Mouse (Mus musculus) bone marrow, adult 2 months (tissue): ENCODE measurements around the gene Cdk8. TPM values are rescaled to one million over a fixed set of nuclear protein-coding genes. Genes with fewer than 3 reads are reported as not detected.

ENCODE experiments used
- H3K27ac ChIP-seq: fragments of 200-500 bp; 2 replicates; pipeline ENCODE4 v1.5.1; 2012; ENCODE audit warnings: low read depth, mild to moderate bottlenecking, control low read depth, inconsistent platforms, low read length; ENCODE audit not compliant: control insufficient read depth, poor library complexity, insufficient read depth
- H3K4me1 ChIP-seq: fragments of 200-500 bp; 2 replicates; pipeline ENCODE4 v1.6.1; 2011; ENCODE audit warnings: low read length; ENCODE audit not compliant: control insufficient read depth, insufficient read depth
- H3K4me3 ChIP-seq: fragments of 200-500 bp; replicated peaks from 2 replicates; pipeline ENCODE3; 2011; ENCODE audit warnings: mild to moderate bottlenecking, low read depth, low read length, control low read depth; ENCODE audit not compliant: control insufficient read depth
- CTCF ChIP-seq: fragments of 200-500 bp; IDR thresholded peaks from 2 replicates; pipeline ENCODE4 v1.5.1; 2011; ENCODE audit warnings: low read length, control low read depth; ENCODE audit not compliant: control insufficient read depth, insufficient read depth
- POLR2A ChIP-seq: fragments of 200-500 bp; IDR thresholded peaks from 2 replicates; pipeline ENCODE4 v1.6.1; 2011; ENCODE audit warnings: low read depth, mild to moderate bottlenecking, control low read depth, low read length, borderline replicate concordance; ENCODE audit not compliant: control insufficient read depth
- WGBS: fragments of 180-500 bp; shearing (Covaris S2); methylation state at CpG from one replicate; pipeline ENCODE4 v1.1.7; 2018; 5-methylcytosine and 5-hydroxymethylcytosine counted together
- polyA plus RNA-seq: library from polyadenylated mRNA; stranded (reverse); fragments of >200 nt; gene quantifications from 2 replicates; pipeline ENCODE4 v1.2.4, GENCODE M21; 2011; ENCODE audit warnings: low replicate concordance; ENCODE audit not compliant: missing spikeins, insufficient read depth, insufficient read length

Cdk8 gene
- polyA plus RNA-seq, 1 experiment = 28.8 TPM

GRCm38 (mm10) chr5:146289921-146290320, 58.9 kb downstream of the Cdk8 start:
- 94% methylated on average over 7 of the region's 7 CpGs for WGBS
- TF ChIP-seq POLR2A (no peak), CTCF (no peak)
- Histone ChIP-seq H3K4me1 (no peaks in the 10 kb centered on the region), H3K4me3 (no peak overlapping the region), H3K27ac (no peak overlapping the region)

- H3K4me1 ChIP-seq = no peaks in the 10 kb centered on the region
- TF ChIP-seq POLR2A = no peak
- no peak for TF ChIP-seq CTCF
- WGBS = 82% methylated on average over 5 of the region's 5 CpGs
- no peak overlapping the region for H3K4me3 ChIP-seq
- no peak overlapping the region for H3K27ac ChIP-seq
Measured at GRCm38 (mm10) chr5:146290446-146290845, 59.4 kb downstream of the Cdk8 start.

- TF ChIP-seq POLR2A = no peak
- WGBS = 67% methylated on average over 5 of the region's 5 CpGs
- no peak overlapping the region for H3K27ac ChIP-seq
Measured at GRCm38 (mm10) chr5:146291560-146291959, 60.5 kb downstream of the Cdk8 start.

GRCm38 (mm10) chr5:146292896-146293680, 62.1 kb downstream of the Cdk8 start:
- 80% methylated on average over 5 of the region's 5 CpGs for WGBS

More at GRCm38 (mm10) chr5:146291560-146291959, 60.5 kb downstream of the Cdk8 start:
- Histone ChIP-seq H3K4me3 (no peak overlapping the region), H3K4me1 (no peaks in the 10 kb centered on the region)

GRCm38 (mm10) chr5:146293919-146294700, 63.1 kb downstream of the Cdk8 start:
- Histone ChIP-seq H3K4me1 (no peaks in the 10 kb centered on the region; the same call in 1 of the 2 replicates), H3K4me3 (no peak overlapping the region), H3K27ac (no peak overlapping the region)
- WGBS = 91% methylated on average over 11 of the region's 11 CpGs
- TF ChIP-seq CTCF = no peak
- no peak for TF ChIP-seq POLR2A

More at GRCm38 (mm10) chr5:146292896-146293680, 62.1 kb downstream of the Cdk8 start:
- H3K4me1 ChIP-seq = no peaks in the 10 kb centered on the region; the same call in 1 of the 2 replicates
- no peak overlapping the region for H3K27ac ChIP-seq
- H3K4me3 ChIP-seq = no peak overlapping the region
- TF ChIP-seq CTCF (no peak), POLR2A (no peak)

GRCm38 (mm10) chr5:146294834-146295233, 63.8 kb downstream of the Cdk8 start:
- Histone ChIP-seq H3K4me3 (no peak overlapping the region), H3K27ac (no peak overlapping the region), H3K4me1 (no peaks in the 10 kb centered on the region; the same call in 1 of the 2 replicates)
- TF ChIP-seq CTCF (no peak), POLR2A (no peak)
- WGBS = 91% methylated on average over 5 of the region's 5 CpGs

- WGBS = 64% methylated on average over 13 of the region's 13 CpGs
- Histone ChIP-seq H3K27ac (peak overlapping the region; percentile 10; the same call in 1 of the 2 replicates), H3K4me1 (no peaks in the 10 kb centered on the region; the same call in 1 of the 2 replicates), H3K4me3 (no peak overlapping the region)
- TF ChIP-seq CTCF (no peak), POLR2A (no peak)
Measured at GRCm38 (mm10) chr5:146298807-146299519, 67.9 kb downstream of the Cdk8 start.

GRCm38 (mm10) chr5:146299520-146299870, 68.5 kb downstream of the Cdk8 start:
- TF ChIP-seq POLR2A (no peak), CTCF (no peak)
- 63% methylated on average over 8 of the region's 8 CpGs for WGBS
- Histone ChIP-seq H3K27ac (no peak overlapping the region), H3K4me3 (no peak overlapping the region), H3K4me1 (no peaks in the 10 kb centered on the region; the same call in 1 of the 2 replicates)
